Mouse (Mus musculus) kidney, adult 2 months (tissue): ENCODE measurements around the gene Taf8.

Source experiments
- CTCF ChIP-seq: fragments of 200-500 bp; conservative IDR thresholded peaks from 2 replicates; pipeline ENCODE4 v1.5.1; 2011; ENCODE audit warnings: low read depth, mild to moderate bottlenecking, control low read depth, low read length, moderate library complexity, mixed read lengths; ENCODE audit not compliant: insufficient read depth, insufficient read length
- POLR2A ChIP-seq: fragments of 200-500 bp; IDR thresholded peaks from one replicate; pipeline ENCODE4 v1.6.1; 2011; ENCODE audit warnings: low read depth, low read length, control low read depth

GRCm38 (mm10) chr17:47524991-47525390 lies 22.9 kb upstream of the Taf8 start:
- no peak for TF ChIP-seq CTCF
- no peak for TF ChIP-seq POLR2A
